Mouse (Mus musculus) lung, postnatal 0 days (tissue): ENCODE measurements at regions not wholly inside any gene's neighbourhood (a gene's known extent, or its start where the extent isn't known, plus 50 kb on each side); places are given as distances from the start of the nearest gene placed in this dataset.

Experiments used
- CTCF ChIP-seq: IDR thresholded peaks from 2 replicates; pipeline ENCODE4 v1.5.1; 2016; ENCODE audit warnings: antibody characterized with exemption, mild to moderate bottlenecking
- EP300 ChIP-seq: IDR thresholded peaks from 2 replicates; pipeline ENCODE4 v1.6.1; 2016; ENCODE audit warnings: antibody characterized with exemption, mild to moderate bottlenecking, control low read depth

DNA sequence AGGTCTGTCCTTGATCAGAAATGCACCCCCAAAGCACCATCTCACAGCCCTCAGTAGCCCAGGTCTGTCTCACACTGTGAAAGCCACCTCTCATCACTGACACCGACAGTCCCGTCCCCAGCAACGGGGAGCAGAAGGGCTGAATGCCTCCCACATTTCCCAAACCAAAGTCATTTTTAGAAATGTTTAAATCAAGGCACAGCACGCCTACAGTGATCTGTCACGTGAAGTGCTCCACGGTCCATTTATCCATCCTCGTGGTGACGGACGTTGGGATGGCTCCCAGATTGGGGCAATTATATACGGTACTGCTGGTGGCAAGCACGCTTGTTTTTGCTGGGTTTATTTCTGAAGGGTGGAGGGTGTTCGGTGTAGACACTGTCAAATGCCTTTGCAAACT lies 168.7 kb downstream of the Tshz3 start:
- TF ChIP-seq EP300, result no peak
- no peak for TF ChIP-seq CTCF
